Mouse (Mus musculus): ENCODE data around the gene Anxa2. TPM values are rescaled to one million over a fixed set of nuclear protein-coding genes. Genes with fewer than 3 reads are reported as not detected.

The Anxa2 gene
- total RNA-seq (2021) = 10 to 100 TPM; 12.5 to 17.5 TPM

GRCm38 (mm10) chr9:69453066-69453900 is at the start of gene Anxa2:
Gene Anxa2 (plus strand): TSS chr9:69453620.
- peak in 1 of 2 experiments; percentile 47 for DNase-seq (ENCODE audit: low spot score in 2 of 2)
- intact Hi-C loops (cut with DNase I) = no loop called here

GRCm38 (mm10) chr9:69404671-69405070 is 48.7 kb upstream of the Anxa2 start:
- no peak for DNase-seq (ENCODE audit: low spot score in 2 of 2)
- intact Hi-C loops (cut with DNase I) = no loop called here

- peak in 1 of 2 experiments; percentile 8 for DNase-seq (ENCODE audit: low spot score in 2 of 2)
- intact Hi-C loops (cut with DNase I) = loop anchor here (1.0 kb wide), 1 partner anchor 60 kb away; no protein-coding TSS in a partner anchor
Observed at GRCm38 (mm10) chr9:69419476-69419875, 33.9 kb upstream of the Anxa2 start.

GRCm38 (mm10) chr9:69430531-69430930 is 22.9 kb upstream of the Anxa2 start:
- intact Hi-C loops (cut with DNase I) = no loop called here
- DNase-seq (ENCODE audit: low spot score in 2 of 2) = no peak

GRCm38 (mm10) chr9:69431863-69432555 is 21.4 kb upstream of the Anxa2 start:
- intact Hi-C loops (cut with DNase I) = no loop called here
- peak; percentile 10 to 27 for DNase-seq (ENCODE audit: low spot score in 2 of 2)

- intact Hi-C loops (cut with DNase I) = no loop called here
- DNase-seq (ENCODE audit: low spot score in 2 of 2) = no peak
Observed at GRCm38 (mm10) chr9:69435194-69435593, 18.2 kb upstream of the Anxa2 start.

- intact Hi-C loops (cut with DNase I) = no loop called here
- DNase-seq (ENCODE audit: low spot score in 2 of 2) = no peak
Observed at GRCm38 (mm10) chr9:69435662-69436061, 17.8 kb upstream of the Anxa2 start.

GRCm38 (mm10) chr9:69439805-69440357 is 13.5 kb upstream of the Anxa2 start:
- intact Hi-C loops (cut with DNase I) = no loop called here

GRCm38 (mm10) chr9:69442471-69443038 is 10.9 kb upstream of the Anxa2 start:
- intact Hi-C loops (cut with DNase I) = no loop called here
- no peak for DNase-seq (ENCODE audit: low spot score in 2 of 2)

More at GRCm38 (mm10) chr9:69439805-69440357, 13.5 kb upstream of the Anxa2 start:
- DNase-seq (ENCODE audit: low spot score in 2 of 2) = no peak

GRCm38 (mm10) chr9:69443203-69443602 is 10.2 kb upstream of the Anxa2 start:
- intact Hi-C loops (cut with DNase I) = no loop called here
- DNase-seq (ENCODE audit: low spot score in 2 of 2) = no peak

GRCm38 (mm10) chr9:69448801-69449200 is 4.6 kb upstream of the Anxa2 start:
- intact Hi-C loops (cut with DNase I) = no loop called here
- DNase-seq (ENCODE audit: low spot score in 2 of 2) = no peak

GRCm38 (mm10) chr9:69450636-69451035 is 2.8 kb upstream of the Anxa2 start:
- intact Hi-C loops (cut with DNase I) = no loop called here
- no peak for DNase-seq (ENCODE audit: low spot score in 2 of 2)

- intact Hi-C loops (cut with DNase I) = no loop called here
- no peak for DNase-seq (ENCODE audit: low spot score in 2 of 2)
Observed at GRCm38 (mm10) chr9:69451886-69452810, 1.3 kb upstream of the Anxa2 start.

- DNase-seq (ENCODE audit: low spot score in 2 of 2) = no peak
- intact Hi-C loops (cut with DNase I) = no loop called here
Observed at GRCm38 (mm10) chr9:69453901-69454666, 664 bp downstream of the Anxa2 start.

GRCm38 (mm10) chr9:69454691-69455090 is 1.3 kb downstream of the Anxa2 start:
- DNase-seq (ENCODE audit: low spot score in 2 of 2) = no peak
- intact Hi-C loops (cut with DNase I) = no loop called here

GRCm38 (mm10) chr9:69455391-69455790 is 2.0 kb downstream of the Anxa2 start:
- DNase-seq (ENCODE audit: low spot score in 2 of 2) = no peak
- intact Hi-C loops (cut with DNase I) = no loop called here

GRCm38 (mm10) chr9:69456406-69457075 is 3.1 kb downstream of the Anxa2 start:
- DNase-seq (ENCODE audit: low spot score in 2 of 2) = no peak
- intact Hi-C loops (cut with DNase I) = no loop called here

- intact Hi-C loops (cut with DNase I) = no loop called here
- no peak for DNase-seq (ENCODE audit: low spot score in 2 of 2)
Observed at GRCm38 (mm10) chr9:69457143-69457542, 3.7 kb downstream of the Anxa2 start.
